Mouse (Mus musculus): ENCODE measurements at regions not wholly inside any gene's neighbourhood (a gene's known extent, or its start where the extent isn't known, plus 50 kb on each side); places are given as distances from the start of the nearest gene placed in this dataset.

DNA sequence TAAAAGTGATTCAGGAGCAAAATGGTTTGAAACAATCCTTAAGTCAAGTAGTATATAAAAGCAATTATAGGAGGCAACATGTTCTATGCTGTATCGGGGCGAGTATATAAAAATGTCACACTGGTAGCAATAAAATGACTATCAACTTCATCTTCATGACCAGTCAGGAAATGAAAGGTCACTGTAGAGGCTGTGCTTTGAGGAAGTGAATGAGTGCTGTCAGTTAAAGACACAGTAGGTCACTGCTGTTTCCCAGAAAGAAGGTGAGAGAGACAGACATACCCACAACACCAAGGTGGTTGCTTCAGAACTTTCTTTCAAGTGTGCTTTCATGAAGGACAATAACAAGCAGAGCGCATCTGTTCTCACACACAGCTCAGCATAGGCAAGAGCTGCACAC is 292.4 kb downstream of the Cd47 start:
- DNase-seq (ENCODE audit: low spot score in 2 of 2): no peak

DNA sequence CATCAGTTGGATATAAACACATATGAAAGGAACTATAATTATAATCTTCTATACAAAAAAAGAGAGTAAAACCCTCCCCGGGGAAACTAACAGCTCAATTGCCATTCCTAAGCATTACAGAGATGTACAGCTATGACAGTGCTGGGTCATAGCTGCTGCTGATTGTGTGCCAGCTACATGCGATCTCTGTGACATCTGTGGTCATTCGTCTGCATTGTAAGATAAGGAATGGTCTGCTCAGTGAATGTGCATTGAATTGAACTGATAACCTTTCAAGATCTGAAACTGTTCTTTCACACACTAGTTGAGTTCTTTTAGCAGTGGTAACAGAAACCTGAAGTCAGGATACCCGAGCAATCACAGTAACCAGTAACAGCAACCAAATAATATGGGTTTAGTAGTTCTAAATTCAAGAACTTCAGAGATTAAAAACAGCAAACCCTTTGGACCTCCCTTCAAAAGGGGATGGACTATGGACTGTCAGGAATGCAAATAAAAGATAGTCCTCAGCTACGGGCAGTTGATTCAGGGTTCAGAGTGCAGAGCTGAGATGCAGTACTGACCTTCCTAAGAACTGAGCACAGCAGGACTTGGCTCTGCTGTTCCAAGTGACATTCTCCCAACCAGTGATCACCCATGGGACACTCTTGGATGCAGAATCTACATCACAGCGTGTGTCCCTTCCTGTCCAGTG is 295.7 kb downstream of the Cd47 start:
- no peak for DNase-seq (ENCODE audit: low spot score in 2 of 2)

DNA sequence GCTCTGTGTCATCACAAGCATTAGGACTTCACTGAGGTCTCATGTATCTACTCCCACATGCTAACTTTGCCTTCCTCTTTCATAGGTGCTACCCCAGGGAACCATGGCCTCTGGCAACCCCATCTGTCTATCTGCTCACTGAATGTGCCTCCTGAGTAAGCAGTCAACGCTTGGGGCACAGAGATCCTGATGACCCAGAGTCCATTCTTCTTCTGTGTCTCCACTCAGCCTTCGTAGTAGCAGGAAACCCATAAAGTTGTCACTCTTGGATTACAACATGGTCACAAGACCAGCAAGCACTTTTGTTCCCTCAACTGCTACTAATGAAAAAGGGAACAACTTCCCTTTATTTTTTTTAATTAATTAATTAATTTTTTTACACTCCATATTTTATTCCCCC is 296.2 kb downstream of the Cd47 start:
- DNase-seq (ENCODE audit: low spot score in 2 of 2): no peak

DNA sequence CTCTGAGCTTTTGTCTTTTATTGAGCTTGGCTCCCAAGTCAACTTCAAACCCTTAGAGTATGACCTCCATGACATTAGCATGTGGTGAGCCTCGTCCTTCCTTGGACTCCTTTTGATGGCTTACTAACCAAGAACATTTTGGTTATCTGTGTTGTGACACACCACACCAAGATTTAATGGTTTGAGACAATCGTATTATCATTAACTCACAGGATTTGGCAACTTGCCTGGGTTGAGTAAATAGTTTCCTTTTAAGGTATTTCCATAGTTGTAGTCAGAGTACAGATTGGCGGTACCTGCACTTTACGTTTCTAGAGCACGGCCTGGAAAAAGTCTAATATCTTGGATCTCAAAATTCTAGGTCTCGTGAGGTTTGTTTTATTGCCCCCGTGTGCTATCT is 303.0 kb downstream of the Cd47 start:
- no peak for DNase-seq (ENCODE audit: low spot score in 2 of 2)

DNA sequence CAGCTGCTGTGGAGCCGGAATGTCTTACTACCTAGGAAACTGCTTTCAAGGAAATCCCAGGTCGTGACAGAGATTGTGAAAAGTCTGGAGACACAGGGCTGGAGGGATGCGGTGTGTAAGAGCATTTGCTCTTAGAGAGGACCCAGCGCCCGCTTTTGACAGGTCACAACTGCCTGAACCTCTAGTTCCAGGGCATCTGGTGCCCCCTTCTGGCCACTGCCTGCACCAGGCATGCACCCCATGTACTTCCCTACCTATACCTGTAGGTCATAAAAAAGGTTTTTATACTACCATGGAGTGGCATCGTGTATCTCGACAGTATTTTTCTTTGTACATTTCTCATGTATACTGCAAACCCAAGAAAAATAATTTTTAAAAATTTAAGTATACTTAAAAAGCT is 314.0 kb downstream of the Bbx start:
- DNase-seq (ENCODE audit: low spot score in 2 of 2): no peak

DNA sequence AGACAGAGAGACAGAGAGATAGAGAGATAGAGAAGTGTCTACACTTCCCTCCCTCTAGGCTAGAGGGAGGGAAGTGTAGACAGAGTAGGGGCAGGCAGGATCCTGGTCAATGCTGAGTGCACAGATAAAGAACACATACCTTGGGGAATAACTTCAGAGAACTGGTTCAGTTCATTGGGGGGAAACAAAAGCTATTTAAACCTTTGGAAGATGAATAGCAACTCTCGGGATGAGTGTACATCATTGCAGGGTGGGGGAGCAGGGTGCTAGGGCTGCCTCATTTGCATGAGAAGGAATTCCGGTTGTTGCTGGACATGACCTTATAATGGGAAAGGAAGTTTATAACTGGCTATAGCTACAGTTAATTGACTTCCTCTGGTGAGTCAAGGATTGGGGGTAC is 309.7 kb downstream of the Bbx start:
- no peak for DNase-seq (ENCODE audit: low spot score in 2 of 2)

DNA sequence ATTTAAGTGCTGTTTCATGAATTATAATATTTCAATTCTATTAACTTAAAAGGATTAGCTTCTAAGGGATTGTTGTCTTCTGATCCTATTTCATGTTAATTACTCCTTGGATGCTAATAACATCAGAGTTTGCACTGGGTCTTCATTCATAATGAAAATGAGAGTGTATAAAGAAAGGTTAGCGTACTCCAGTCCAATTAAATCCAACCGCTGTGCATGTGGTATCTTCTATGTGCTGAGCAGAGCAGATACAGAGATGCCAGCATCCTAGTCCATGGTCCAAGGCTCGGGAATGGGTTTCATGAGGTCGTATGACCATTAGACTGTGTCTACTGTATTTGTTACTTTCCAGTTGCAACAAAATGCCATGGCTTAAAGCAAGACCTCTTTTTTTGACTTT is 307.5 kb downstream of the Bbx start:
- DNase-seq (ENCODE audit: low spot score in 2 of 2): no peak

DNA sequence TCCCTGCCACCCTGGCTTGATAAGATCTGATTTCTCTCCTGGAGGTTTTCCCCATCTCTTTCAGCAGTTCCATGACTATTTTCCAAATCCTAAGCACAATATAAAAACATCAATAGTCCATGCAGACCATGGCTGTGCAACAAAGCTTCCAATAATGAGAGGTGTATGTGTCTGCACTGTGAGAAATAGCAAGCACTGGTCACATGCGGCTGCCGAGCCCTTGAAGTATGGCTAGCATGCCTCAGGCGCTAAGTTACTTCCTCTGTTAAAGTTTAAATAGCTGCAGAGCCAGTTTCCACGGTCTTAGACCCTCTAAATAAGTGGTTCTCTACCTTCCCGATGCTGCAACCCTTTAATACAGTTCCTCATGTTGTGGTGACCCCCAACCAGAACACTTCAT is 306.6 kb downstream of the Bbx start:
- DNase-seq (ENCODE audit: low spot score in 2 of 2): no peak

DNA sequence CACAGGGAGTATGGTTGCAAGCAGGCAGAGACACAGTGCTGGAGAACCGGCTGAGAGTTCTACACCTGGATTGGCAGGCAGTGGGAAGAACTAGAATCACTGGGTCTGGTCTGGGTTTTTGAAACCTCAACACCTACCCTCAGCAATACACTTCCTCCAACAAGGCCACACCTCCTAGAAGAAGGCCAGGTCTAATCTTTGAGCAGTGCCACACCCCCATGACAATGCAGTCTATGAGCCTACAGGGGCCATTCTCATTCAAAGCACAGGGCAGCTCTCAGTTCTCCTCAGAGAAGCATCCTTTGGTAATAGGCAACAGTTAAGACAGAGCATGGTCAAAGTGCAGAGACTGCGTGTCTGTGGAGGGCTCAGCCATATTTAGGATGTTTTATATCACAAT is 300.8 kb downstream of the Bbx start:
- DNase-seq (ENCODE audit: low spot score in 2 of 2): no peak

Measured in right cerebral cortex, adult 2 months (tissue).